Mouse (Mus musculus): Measurements from ENCODE around the gene Acaca.
"Not testable (repeated sequence)": the region's sequence is repeated elsewhere in the genome, so short reads cannot be mapped to it uniquely, and the experiment has no call there.

Gene Acaca

GRCm38 (mm10) chr11:84251170-84251569 is 121.7 kb downstream of the Acaca start:
- no peak for DNase-seq

GRCm38 (mm10) chr11:84252425-84252824 is 123.0 kb downstream of the Acaca start:
- DNase-seq: no peak

- no peak for DNase-seq
Measured at GRCm38 (mm10) chr11:84255879-84256278, 126.4 kb downstream of the Acaca start.

- DNase-seq: no peak
Measured at GRCm38 (mm10) chr11:84258053-84258710, 128.7 kb downstream of the Acaca start.

- no peak for DNase-seq
Measured at GRCm38 (mm10) chr11:84264490-84264889, 135.0 kb downstream of the Acaca start.

- peak; percentile 15 for DNase-seq
Measured at GRCm38 (mm10) chr11:84268068-84268467, 138.6 kb downstream of the Acaca start.

- DNase-seq: no peak
Measured at GRCm38 (mm10) chr11:84270511-84270910, 141.0 kb downstream of the Acaca start.

- no peak for DNase-seq
Measured at GRCm38 (mm10) chr11:84271948-84272347, 142.5 kb downstream of the Acaca start.

GRCm38 (mm10) chr11:84272574-84272973 is 143.1 kb downstream of the Acaca start:
- DNase-seq: no peak

GRCm38 (mm10) chr11:84276979-84277378 is 147.5 kb downstream of the Acaca start:
- DNase-seq: no peak

GRCm38 (mm10) chr11:84281280-84281679 is 151.8 kb downstream of the Acaca start:
- peak; percentile 27 for DNase-seq

- DNase-seq: peak; percentile 33
Measured at GRCm38 (mm10) chr11:84282944-84283703, 153.7 kb downstream of the Acaca start.

GRCm38 (mm10) chr11:84290781-84291180 is 161.3 kb downstream of the Acaca start:
- no peak for DNase-seq

GRCm38 (mm10) chr11:84292532-84292931 is 163.1 kb downstream of the Acaca start:
- DNase-seq: no peak

GRCm38 (mm10) chr11:84293288-84293687 is 163.8 kb downstream of the Acaca start:
- no peak for DNase-seq

GRCm38 (mm10) chr11:84296337-84296736 is 166.9 kb downstream of the Acaca start:
- no peak for DNase-seq

GRCm38 (mm10) chr11:84305474-84305873 is 176.0 kb downstream of the Acaca start:
- no peak for DNase-seq

- no peak for DNase-seq
Measured at GRCm38 (mm10) chr11:84306158-84306742, 176.8 kb downstream of the Acaca start.

- no peak for DNase-seq
Measured at GRCm38 (mm10) chr11:84324032-84324752, 194.7 kb downstream of the Acaca start.

- no peak for DNase-seq
Measured at GRCm38 (mm10) chr11:84327086-84327485, 197.6 kb downstream of the Acaca start.

GRCm38 (mm10) chr11:84332384-84332783 is 202.9 kb downstream of the Acaca start:
- no peak for DNase-seq

GRCm38 (mm10) chr11:84332860-84333259 is 203.4 kb downstream of the Acaca start:
- no peak for DNase-seq

GRCm38 (mm10) chr11:84338273-84338672 is 208.8 kb downstream of the Acaca start:
- not testable (repeated sequence) for DNase-seq
